Comparison of ENCODE assay signal across 14 mouse cellular contexts in the genomic region with DNA sequence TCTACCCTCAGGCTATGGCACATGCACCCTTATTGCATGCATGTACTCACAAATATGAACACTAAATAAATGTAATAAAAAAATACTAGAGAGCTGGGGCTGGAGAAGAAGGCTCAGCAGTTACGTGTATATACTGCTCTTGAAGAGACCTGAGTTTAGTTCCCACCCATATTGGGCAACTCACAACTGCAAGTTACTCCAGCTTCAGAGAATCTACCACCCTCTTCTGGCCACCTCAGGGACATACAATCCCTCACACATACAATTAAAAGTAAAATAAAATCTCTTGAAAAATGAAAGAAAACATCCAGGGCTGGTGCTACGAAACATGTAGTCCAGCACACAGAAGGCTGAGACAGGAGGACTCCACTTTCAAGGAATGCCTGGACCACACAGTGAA. TPM values are rescaled to one million over a fixed set of nuclear protein-coding genes. Genes with fewer than 3 reads are reported as not detected.
A peak's percentile ranks its signal among the peaks of the same experiment; 100 is the strongest.
DNase-seq lines count a peak whose midpoint lies in the region; ATAC-seq and TF ChIP-seq lines count a peak whose summit lies in the region.
"Had no signal": no experiment of that assay in that cellular context is flagged by ENCODE, and none has a peak within 500 bp of the region (broad histone marks: within the 10 kb centered on the region; RNA-seq: fewer than 3 reads in every experiment).

No protein-coding gene starts in this region.

- intact Hi-C loops in left cerebral cortex, postnatal 10 days (cut with DNase I), result no loop called here

- WGBS in intestine, postnatal 0 days, result 61% methylated on average over 2 of the region's 2 CpGs
- 75% methylated on average over 2 of the region's 2 CpGs for WGBS in intestine, embryonic 15.5 days
- 77% methylated on average over 2 of the region's 2 CpGs for WGBS in midbrain, embryonic 15.5 days

- H3K27me3 ChIP-seq in intestine, postnatal 0 days (replicated peaks; ENCODE audit: control insufficient read depth, insufficient read depth, low read length), result no peaks in the 10 kb centered on the region
- no peaks in the 10 kb centered on the region for H3K27me3 ChIP-seq in intestine, embryonic 15.5 days (replicated peaks)
- H3K27me3 ChIP-seq in E14TG2a.4 (ENCODE audit: insufficient read depth, low read length), result peaks cover 5% of the 10 kb centered on the region; the same call in 1 of the 2 replicates
- no peaks in the 10 kb centered on the region for H3K27me3 ChIP-seq in midbrain, embryonic 15.5 days (replicated peaks)
- H3K27me3 ChIP-seq: heart, embryonic 13.5 days had no signal

- H3K4me1 ChIP-seq in intestine, postnatal 0 days (replicated peaks; ENCODE audit: control insufficient read depth, insufficient read depth, low read length), result no peaks in the 10 kb centered on the region
- peaks cover 12% of the 10 kb centered on the region; the same call in 1 of the 2 replicates for H3K4me1 ChIP-seq in intestine, embryonic 15.5 days (replicated peaks)
- peaks cover 66% of the 10 kb centered on the region for H3K4me1 ChIP-seq in E14TG2a.4 (replicated peaks; ENCODE audit: low read depth, low read length)
- H3K4me1 ChIP-seq in midbrain, embryonic 15.5 days, result no peaks in the 10 kb centered on the region

- H3K4me3 ChIP-seq in intestine, postnatal 0 days (ENCODE audit: low read depth, low read length), result no peak overlapping the region
- no peak overlapping the region for H3K4me3 ChIP-seq in intestine, embryonic 15.5 days (replicated peaks)
- H3K4me3 ChIP-seq in E14TG2a.4 (replicated peaks; ENCODE audit: low read length), result no peak overlapping the region
- no peak overlapping the region for H3K4me3 ChIP-seq in midbrain, embryonic 15.5 days
- H3K4me3 ChIP-seq: erythroblast, embryonic 14.5 days; heart, embryonic 13.5 days had no signal

- DNase-seq in 3T3-L1 (ENCODE audit: low read depth, low spot score), result peak; percentile 70
- no peak for DNase-seq in kidney, adult 9 months
- no peak for DNase-seq in left cerebral cortex, postnatal 10 days (ENCODE audit: extremely low spot score in 1 of 2, low spot score in 2 of 2)
- DNase-seq: cerebellum, postnatal 14 days; kidney, adult 18-20 months; layer of hippocampus, postnatal 36 days had no signal

- H3K36me3 ChIP-seq in intestine, postnatal 0 days (ENCODE audit: control insufficient read depth, insufficient read depth), result peaks cover 28% of the 10 kb centered on the region
- H3K36me3 ChIP-seq in intestine, embryonic 15.5 days, result peaks cover 21% of the 10 kb centered on the region
- peaks cover 36% of the 10 kb centered on the region for H3K36me3 ChIP-seq in E14TG2a.4 (ENCODE audit: insufficient read depth, low read length)
- H3K36me3 ChIP-seq in midbrain, embryonic 15.5 days (replicated peaks), result peaks cover 36% of the 10 kb centered on the region

- peak; percentile 43; the same call in 1 of the 2 replicates for ATAC-seq in intestine, postnatal 0 days
- ATAC-seq in intestine, embryonic 15.5 days, result no peak; the same call in 1 of the 2 replicates
- ATAC-seq in granulocyte monocyte progenitor cell, adult 5-6 weeks (replicated peaks; ENCODE audit: poor library complexity, severe bottlenecking), result peak; percentile 76
- ATAC-seq in midbrain, embryonic 15.5 days (replicated peaks), result no peak

- H3K9ac ChIP-seq in intestine, postnatal 0 days (ENCODE audit: low read depth, low read length), result no peak overlapping the region
- H3K9ac ChIP-seq in intestine, embryonic 15.5 days, result no peak overlapping the region
- H3K9ac ChIP-seq in midbrain, embryonic 15.5 days, result no peak overlapping the region
- H3K9ac ChIP-seq: heart, embryonic 13.5 days had no signal

- H3K9me3 ChIP-seq in intestine, postnatal 0 days (ENCODE audit: control insufficient read depth), result no peaks in the 10 kb centered on the region
- no peaks in the 10 kb centered on the region for H3K9me3 ChIP-seq in intestine, embryonic 15.5 days
- H3K9me3 ChIP-seq in E14TG2a.4 (ENCODE audit: low read length), result 0 out of 2 replicates have a peak, but pooled peaks cover 4% of the 10 kb centered on the region
- no peaks in the 10 kb centered on the region for H3K9me3 ChIP-seq in midbrain, embryonic 15.5 days
- H3K9me3 ChIP-seq: heart, embryonic 13.5 days had no signal

- no peak overlapping the region for H3K4me2 ChIP-seq in intestine, postnatal 0 days (replicated peaks; ENCODE audit: low read depth)
- H3K4me2 ChIP-seq in intestine, embryonic 15.5 days (replicated peaks), result no peak overlapping the region
- H3K4me2 ChIP-seq in midbrain, embryonic 15.5 days, result no peak overlapping the region
- H3K4me2 ChIP-seq: heart, embryonic 13.5 days had no signal

- H3K27ac ChIP-seq in intestine, postnatal 0 days (ENCODE audit: low read depth, low read length), result no peak overlapping the region
- H3K27ac ChIP-seq in intestine, embryonic 15.5 days, result no peak overlapping the region
- H3K27ac ChIP-seq in midbrain, embryonic 15.5 days, result no peak overlapping the region
- H3K27ac ChIP-seq: heart, embryonic 13.5 days had no signal

- TF ChIP-seq CTCF in intestine, postnatal 0 days (IDR thresholded peaks at IDR 0.05; ENCODE audit: low read depth), result peak; percentile 62
- peak; percentile 18; the same call in 1 of the 2 replicates for TF ChIP-seq CTCF in E14TG2a.4 (conservative IDR thresholded peaks at IDR 0.05; ENCODE audit: low read length)

RNA-seq across cellular contexts. Expression of a gene that starts 1.8 kb away (rescaled TPM):
- polyA plus RNA-seq in intestine, postnatal 0 days (2015; fragmentation: Nextera tagmentation; extraction: Ambion mirVana), result 1.0 and 1.6 TPM in 2 replicates
- polyA plus RNA-seq in intestine, embryonic 15.5 days (2015; fragmentation: Nextera tagmentation; extraction: Ambion mirVana), result 8.5 and 10.0 TPM in 2 replicates
- 3.4 TPM in 1 of 2 replicates, not detected in the other for total RNA-seq in granulocyte monocyte progenitor cell, adult 5-6 weeks (2014; fragmentation: Nextera tagmentation)
- total RNA-seq in granulocyte monocyte progenitor cell, adult 5-6 weeks (2017), result not detected in 2 replicates
- polyA plus RNA-seq in midbrain, embryonic 15.5 days (2015; fragmentation: Nextera tagmentation; extraction: Ambion mirVana), result 0.51 and 0.58 TPM in 2 replicates
- under 1 TPM in 1 of 2 experiments, not detected in 1; 0.32 TPM for total RNA-seq in left cerebral cortex, postnatal 10 days (2021)

RNA-seq across cellular contexts. Expression of a gene that starts 11.5 kb away (rescaled TPM):
- 1,664 and 1,738 TPM in 2 replicates for polyA plus RNA-seq in intestine, postnatal 0 days (2015; fragmentation: Nextera tagmentation; extraction: Ambion mirVana)
- 1,191 and 1,300 TPM in 2 replicates for polyA plus RNA-seq in intestine, embryonic 15.5 days (2015; fragmentation: Nextera tagmentation; extraction: Ambion mirVana)
- 436 and 560 TPM in 2 replicates for total RNA-seq in granulocyte monocyte progenitor cell, adult 5-6 weeks (2014; fragmentation: Nextera tagmentation)
- 470 and 484 TPM in 2 replicates for total RNA-seq in granulocyte monocyte progenitor cell, adult 5-6 weeks (2017)
- polyA plus RNA-seq in midbrain, embryonic 15.5 days (2015; fragmentation: Nextera tagmentation; extraction: Ambion mirVana), result 1,061 and 1,083 TPM in 2 replicates
- total RNA-seq in left cerebral cortex, postnatal 10 days (2021), result 100 to 1,000 TPM; 736 to 789 TPM

RNA-seq across cellular contexts. Expression of a gene that starts 15.7 kb away (rescaled TPM):
- polyA plus RNA-seq in intestine, postnatal 0 days (2015; fragmentation: Nextera tagmentation; extraction: Ambion mirVana), result 1.2 TPM in 2 replicates
- polyA plus RNA-seq in intestine, embryonic 15.5 days (2015; fragmentation: Nextera tagmentation; extraction: Ambion mirVana), result 0.87 and 1.6 TPM in 2 replicates
- not detected in 2 replicates for total RNA-seq in granulocyte monocyte progenitor cell, adult 5-6 weeks (2014; fragmentation: Nextera tagmentation)
- total RNA-seq in granulocyte monocyte progenitor cell, adult 5-6 weeks (2017), result not detected in 2 replicates
- 0.36 and 0.41 TPM in 2 replicates for polyA plus RNA-seq in midbrain, embryonic 15.5 days (2015; fragmentation: Nextera tagmentation; extraction: Ambion mirVana)
- total RNA-seq in left cerebral cortex, postnatal 10 days (2021), result not detected
- total RNA-seq: layer of hippocampus, postnatal 36 days had no signal

RNA-seq across cellular contexts. Expression of a gene that starts 21.2 kb away (rescaled TPM):
- polyA plus RNA-seq in intestine, postnatal 0 days (2015; fragmentation: Nextera tagmentation; extraction: Ambion mirVana), result not detected in 2 replicates
- not detected in 2 replicates for polyA plus RNA-seq in intestine, embryonic 15.5 days (2015; fragmentation: Nextera tagmentation; extraction: Ambion mirVana)
- total RNA-seq in granulocyte monocyte progenitor cell, adult 5-6 weeks (2014; fragmentation: Nextera tagmentation), result not detected in 2 replicates
- not detected in 2 replicates for total RNA-seq in granulocyte monocyte progenitor cell, adult 5-6 weeks (2017)
- polyA plus RNA-seq in midbrain, embryonic 15.5 days (2015; fragmentation: Nextera tagmentation; extraction: Ambion mirVana), result not detected in 2 replicates
- not detected for total RNA-seq in left cerebral cortex, postnatal 10 days (2021)
- total RNA-seq: layer of hippocampus, postnatal 36 days had no signal
- polyA plus RNA-seq: erythroblast, embryonic 14.5 days; liver, embryonic 16.5 days had no signal

RNA-seq across cellular contexts. Expression of a gene that starts 25.9 kb away (rescaled TPM):
- 5.6 and 5.8 TPM in 2 replicates for polyA plus RNA-seq in intestine, postnatal 0 days (2015; fragmentation: Nextera tagmentation; extraction: Ambion mirVana)
- polyA plus RNA-seq in intestine, embryonic 15.5 days (2015; fragmentation: Nextera tagmentation; extraction: Ambion mirVana), result 6.5 and 7.2 TPM in 2 replicates
- 48.1 and 64.3 TPM in 2 replicates for total RNA-seq in granulocyte monocyte progenitor cell, adult 5-6 weeks (2014; fragmentation: Nextera tagmentation)
- 5.9 and 9.5 TPM in 2 replicates for total RNA-seq in granulocyte monocyte progenitor cell, adult 5-6 weeks (2017)
- polyA plus RNA-seq in midbrain, embryonic 15.5 days (2015; fragmentation: Nextera tagmentation; extraction: Ambion mirVana), result 12.1 and 12.3 TPM in 2 replicates
- 10 to 100 TPM; 54.1 to 56.9 TPM for total RNA-seq in left cerebral cortex, postnatal 10 days (2021)

Comparison
In these comparisons a context has a peak if more than half of its experiments do, and no peak if none do; other contexts are left out.
1. ATAC-seq: peak in intestine, postnatal 0 days (single experiment) and granulocyte monocyte progenitor cell, adult 5-6 weeks (single experiment); none in intestine, embryonic 15.5 days (single experiment) and midbrain, embryonic 15.5 days (single experiment).